In the genomic region with DNA sequence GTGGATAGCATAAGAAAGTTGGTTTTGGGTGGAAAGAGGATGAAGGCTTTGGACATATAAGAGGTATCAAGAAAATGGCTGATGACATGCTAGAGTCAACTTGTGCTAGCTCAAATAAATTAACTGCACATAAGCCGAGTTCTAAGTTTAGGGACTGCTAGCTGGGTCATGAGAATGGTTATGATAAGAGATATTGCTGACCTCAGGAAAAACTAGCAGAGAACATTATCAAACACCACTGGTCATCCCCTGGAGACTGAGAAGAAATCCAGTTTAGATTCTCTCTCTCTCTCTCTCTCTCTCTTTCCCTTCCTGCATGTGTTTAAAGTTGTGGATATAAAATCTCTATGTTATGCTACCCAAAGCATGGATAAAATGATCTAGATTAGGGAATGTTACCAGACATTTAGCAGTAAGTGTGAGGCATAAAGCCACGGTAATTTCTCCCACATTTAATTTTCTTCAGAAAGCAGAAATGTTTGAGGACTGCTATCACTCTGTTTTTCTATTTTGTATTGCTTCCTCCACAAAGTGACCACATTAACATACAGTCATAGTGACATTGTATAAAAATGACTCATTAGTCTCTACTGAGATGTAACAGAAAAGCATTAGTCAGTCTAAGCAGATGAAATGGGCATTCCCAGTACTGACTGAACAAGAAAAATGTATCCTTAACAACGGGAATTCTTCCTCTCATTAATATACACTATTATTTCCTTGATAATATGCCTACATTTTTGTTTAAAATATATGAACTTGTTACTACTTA, we compare ENCODE assay signal across 24 mouse cellular contexts.
"Had no signal": no experiment of that assay in that cellular context is flagged by ENCODE, and none has a peak within 500 bp of the region (broad histone marks: within the 10 kb centered on the region; RNA-seq: fewer than 3 reads in every experiment).

No protein-coding gene starts in this region.

- H3K36me3 ChIP-seq: embryonic facial prominence, embryonic 10.5 days; embryonic facial prominence, embryonic 12.5 days; embryonic facial prominence, embryonic 13.5 days; embryonic facial prominence, embryonic 15.5 days; forebrain, embryonic 10.5 days; forebrain, embryonic 12.5 days; heart, embryonic 10.5 days had no signal

- H3K9ac ChIP-seq: embryonic facial prominence, embryonic 12.5 days; embryonic facial prominence, embryonic 13.5 days; embryonic facial prominence, embryonic 15.5 days; forebrain, embryonic 12.5 days; forebrain, embryonic 13.5 days; forebrain, embryonic 15.5 days; forebrain, postnatal 0 days had no signal

- H3K4me3 ChIP-seq: embryonic facial prominence, embryonic 10.5 days; embryonic facial prominence, embryonic 12.5 days; embryonic facial prominence, embryonic 13.5 days; embryonic facial prominence, embryonic 15.5 days; erythroblast, embryonic 14.5 days; forebrain, embryonic 10.5 days; forebrain, embryonic 12.5 days; forebrain, embryonic 13.5 days; forebrain, embryonic 15.5 days; gastrocnemius, adult 2 months; heart, adult 2 months; heart, embryonic 10.5 days had no signal

- DNase-seq: cerebellum, adult 9-11 months; cerebellum, postnatal 10 days; cerebellum, postnatal 14 days; cerebellum, postnatal 25 days; cerebellum, postnatal 36 days; embryo, embryonic 11 days; forebrain, postnatal 0 days; gastrocnemius, adult 2 months; gastrocnemius, postnatal 14 days; gastrocnemius, postnatal 25 days; gastrocnemius, postnatal 36 days; heart, adult 11 months; heart, adult 18-20 months; heart, adult 2 months had no signal

- H3K27ac ChIP-seq: embryonic facial prominence, embryonic 10.5 days; embryonic facial prominence, embryonic 12.5 days; embryonic facial prominence, embryonic 13.5 days; embryonic facial prominence, embryonic 15.5 days; forebrain, embryonic 10.5 days; forebrain, embryonic 12.5 days; forebrain, embryonic 13.5 days; forebrain, embryonic 15.5 days; gastrocnemius, adult 2 months; heart, adult 2 months; heart, embryonic 10.5 days had no signal

- H3K4me1 ChIP-seq: embryonic facial prominence, embryonic 10.5 days; embryonic facial prominence, embryonic 12.5 days; forebrain, embryonic 10.5 days; forebrain, embryonic 12.5 days; forebrain, embryonic 13.5 days; heart, embryonic 10.5 days had no signal

- H3K27me3 ChIP-seq: embryonic facial prominence, embryonic 12.5 days; embryonic facial prominence, embryonic 13.5 days; embryonic facial prominence, embryonic 15.5 days; forebrain, embryonic 12.5 days; forebrain, embryonic 13.5 days; forebrain, embryonic 15.5 days had no signal

- H3K9me3 ChIP-seq: embryonic facial prominence, embryonic 10.5 days; embryonic facial prominence, embryonic 12.5 days; embryonic facial prominence, embryonic 13.5 days; embryonic facial prominence, embryonic 15.5 days; forebrain, embryonic 10.5 days; forebrain, embryonic 12.5 days; forebrain, embryonic 13.5 days; forebrain, embryonic 15.5 days; heart, embryonic 10.5 days had no signal

- H3K4me2 ChIP-seq: embryonic facial prominence, embryonic 12.5 days; embryonic facial prominence, embryonic 13.5 days; embryonic facial prominence, embryonic 15.5 days; forebrain, embryonic 12.5 days; forebrain, embryonic 13.5 days; forebrain, embryonic 15.5 days had no signal
